Mouse (Mus musculus): ENCODE data around the gene Rela. TPM values are rescaled to one million over a fixed set of nuclear protein-coding genes. Genes with fewer than 3 reads are reported as not detected.

Rela gene
- total RNA-seq, 2 experiments from 2014 or later: 54.1 to 55.7 TPM

Small RNA genes within 50 kb of the gene (microRNA-seq; reads per million reads assigned to microRNA genes)
- gene Mir6987: not detected

Other genes starting within 250 kb of the Rela start
- 10 to 100 TPM; 63.6 to 65.1 TPM for gene Sart1, start 248.8 kb upstream of the Rela start, total RNA-seq (2021)
- gene Tsga10ip, start 235.0 kb upstream of the Rela start, total RNA-seq (2021): not detected
- 100 to 1,000 TPM; 246 to 264 TPM for gene Drap1, start 212.5 kb upstream of the Rela start, total RNA-seq (2021)
- gene AI837181, start 212.3 kb upstream of the Rela start, total RNA-seq (2021): 10 to 100 TPM; 42.5 to 43.8 TPM
- under 1 TPM in 1 of 2 experiments, not detected in 1; 0.18 TPM for gene Fosl1, start 189.9 kb upstream of the Rela start, total RNA-seq (2021)
- gene Ccdc85b, start 179.6 kb upstream of the Rela start, total RNA-seq (2021): 10 to 100 TPM in 1 of 2 experiments, 1 to 10 TPM in 1; 9.4 to 11.5 TPM
- gene Fibp, start 176.9 kb upstream of the Rela start, total RNA-seq (2021): 10 to 100 TPM; 74.9 to 99.3 TPM
- 1 to 10 TPM; 1.4 to 1.8 TPM for gene Ctsw, start 169.0 kb upstream of the Rela start, total RNA-seq (2021)
- 10 to 100 TPM; 48.8 to 50.9 TPM for gene Efemp2, start 163.5 kb upstream of the Rela start, total RNA-seq (2021)
- 10 to 100 TPM; 25.2 to 27.4 TPM for gene Mus81, start 149.1 kb upstream of the Rela start, total RNA-seq (2021)
- gene Cfl1, start 147.0 kb upstream of the Rela start, total RNA-seq (2021): 100 to 1,000 TPM; 651 to 659 TPM
- 1 to 10 TPM; 1.2 to 2.7 TPM for gene 1700020D05Rik, start 133.7 kb upstream of the Rela start, total RNA-seq (2021)
- 10 to 100 TPM in 1 of 2 experiments, 1 to 10 TPM in 1; 8.0 to 12.3 TPM for gene Snx32, start 126.9 kb upstream of the Rela start, total RNA-seq (2021)
- not detected for gene Ovol1, start 76.8 kb upstream of the Rela start, total RNA-seq (2021)
- 1 to 10 TPM; 6.3 to 7.3 TPM for gene Ap5b1, start 69.5 kb upstream of the Rela start, total RNA-seq (2021)
- 100 to 1,000 TPM in 1 of 2 experiments, 10 to 100 TPM in 1; 98.8 to 108 TPM for gene Rnaseh2c, start 35.6 kb upstream of the Rela start, total RNA-seq (2021)
- gene Kat5, start 27.2 kb upstream of the Rela start, total RNA-seq (2021): 10 to 100 TPM; 49.9 to 52.2 TPM
- gene Sipa1, start 26.2 kb downstream of the Rela start, total RNA-seq (2021): 10 to 100 TPM; 52.5 to 68.0 TPM
- gene Map3k11, start 51.3 kb downstream of the Rela start, total RNA-seq (2021): 10 to 100 TPM; 49.2 to 50.6 TPM
- gene Pcnx3, start 51.4 kb downstream of the Rela start, total RNA-seq (2021): 10 to 100 TPM; 54.8 to 85.4 TPM
- gene Kcnk7, start 66.9 kb downstream of the Rela start, total RNA-seq (2021): not detected
- gene Ehbp1l1, start 88.8 kb downstream of the Rela start, total RNA-seq (2021): 10 to 100 TPM; 29.8 to 48.9 TPM
- gene Fam89b, start 92.2 kb downstream of the Rela start, total RNA-seq (2021): 10 to 100 TPM; 47.0 to 59.8 TPM
- 100 to 1,000 TPM; 185 to 250 TPM for gene Ltbp3, start 103.4 kb downstream of the Rela start, total RNA-seq (2021)
- gene Scyl1, start 133.9 kb downstream of the Rela start, total RNA-seq (2021): 10 to 100 TPM; 86.7 to 96.5 TPM
- gene Frmd8, start 237.8 kb downstream of the Rela start, total RNA-seq (2021): 10 to 100 TPM; 29.0 to 34.8 TPM
- 10 to 100 TPM; 13.4 to 14.2 TPM for gene Slc25a45, start 240.3 kb downstream of the Rela start, total RNA-seq (2021)